Mouse (Mus musculus) lung, embryonic 16.5 days (tissue): ENCODE measurements around the gene Cnst. TPM values are rescaled to one million over a fixed set of nuclear protein-coding genes. Genes with fewer than 3 reads are reported as not detected.
A peak's percentile ranks its signal among the peaks of the same experiment; 100 is the strongest.
"Not testable (repeated sequence)": the region's sequence is repeated elsewhere in the genome, so short reads cannot be mapped to it uniquely, and the experiment has no call there.

Experiments
- ATAC-seq: fragments of 200-750 bp; cut with Nextera tagmentation; 2 replicates; pipeline ENCODE4 v1.8.0; 2017; ENCODE audit warnings: low read depth, mild to moderate bottlenecking, moderate library complexity
- H3K27ac ChIP-seq: fragments of 300-500 bp; sonication (generic); 2 replicates; pipeline ENCODE4 v1.5.1; 2014; ENCODE audit warnings: mild to moderate bottlenecking, control low read depth, low read length
- H3K27me3 ChIP-seq: fragments of 300-500 bp; sonication (generic); 2 replicates; pipeline ENCODE4 v1.6.1; 2014; ENCODE audit warnings: low read depth, low read length, mixed read lengths; ENCODE audit not compliant: control insufficient read depth, insufficient read depth
- H3K36me3 ChIP-seq: fragments of 300-500 bp; sonication (generic); 2 replicates; pipeline ENCODE4 v1.6.1; 2014; ENCODE audit warnings: low read length; ENCODE audit not compliant: control insufficient read depth, insufficient read depth
- H3K4me1 ChIP-seq: fragments of 300-500 bp; sonication (generic); replicated peaks from 2 replicates; pipeline ENCODE4 v1.6.1; 2014; ENCODE audit warnings: low read length, mixed read lengths; ENCODE audit not compliant: control insufficient read depth, insufficient read depth
- H3K4me2 ChIP-seq: fragments of 300-500 bp; sonication (generic); 2 replicates; pipeline ENCODE4 v1.6.1; 2014; ENCODE audit warnings: low read depth, low read length, control low read depth
- H3K4me3 ChIP-seq: fragments of 300-500 bp; sonication (generic); 2 replicates; pipeline ENCODE4 v1.5.1; 2014; ENCODE audit warnings: mild to moderate bottlenecking, low read length, control low read depth
- H3K9ac ChIP-seq: fragments of 300-500 bp; sonication (generic); 2 replicates; pipeline ENCODE4 v1.6.1; 2014; ENCODE audit warnings: low read length, control low read depth
- H3K9me3 ChIP-seq: fragments of 300-500 bp; sonication (generic); 2 replicates; pipeline ENCODE4 v1.6.1; 2016; ENCODE audit warnings: low read length; ENCODE audit not compliant: control insufficient read depth
- WGBS: fragments of 180-500 bp; shearing (Covaris S2); extraction: QIAGEN DNeasy Blood & Tissue Kit; methylation state at CpG from one replicate; pipeline ENCODE4 v1.1.7; 2014; 5-methylcytosine and 5-hydroxymethylcytosine counted together
- polyA plus RNA-seq: library from polyadenylated mRNA; unstranded; fragments of >200 nt; fragmentation: Nextera tagmentation; extraction: Ambion mirVana; gene quantifications from 2 replicates; pipeline ENCODE4 v1.2.1, GENCODE M21; 2015

Gene Cnst
- polyA plus RNA-seq, 1 experiment from 2014 or later, result 18.0 TPM

DNA sequence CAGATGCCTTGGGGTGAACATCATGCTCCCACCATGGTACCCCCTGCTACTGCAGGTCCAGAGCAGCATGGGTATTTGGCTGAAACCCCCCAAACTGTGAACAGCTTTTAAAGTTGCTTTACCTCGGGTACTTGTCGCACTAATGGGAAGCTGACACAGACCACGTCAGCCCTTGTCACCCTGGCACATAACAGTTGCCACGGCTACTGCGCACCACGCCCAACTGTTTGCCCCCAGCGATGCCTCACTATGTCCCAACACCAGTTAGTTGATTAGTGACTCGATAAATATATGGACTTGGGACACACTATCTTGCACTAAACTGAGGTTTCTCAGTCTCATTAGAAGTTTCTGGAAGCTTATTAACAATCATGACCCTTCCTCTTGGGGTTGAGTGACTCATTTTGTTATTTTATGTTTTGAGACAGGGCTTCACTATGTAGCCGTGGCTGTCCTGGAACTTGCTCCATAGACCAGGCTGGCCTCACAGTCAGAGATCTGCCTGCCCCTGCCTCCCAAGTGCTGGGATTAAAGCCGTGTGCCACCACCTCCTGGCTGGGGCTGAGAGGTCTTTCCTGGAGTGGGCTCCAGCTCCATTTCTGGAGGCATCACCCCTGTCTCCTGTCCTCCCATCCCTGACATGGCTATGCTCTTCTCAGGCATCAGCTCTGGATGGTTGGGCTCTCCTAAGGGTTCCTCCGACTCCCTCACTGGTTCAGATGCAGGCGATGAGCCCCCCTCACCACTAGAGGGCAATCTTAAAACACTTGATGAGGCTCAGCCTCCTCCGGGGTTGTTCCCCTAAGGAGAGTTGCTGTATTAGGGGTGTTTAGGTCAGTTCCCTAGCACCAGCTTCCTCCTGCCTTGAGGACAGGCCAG, 99.2 kb downstream of the Cnst start:
- H3K36me3 ChIP-seq, result no peaks in the 10 kb centered on the region
- ATAC-seq, result peak; percentile 77
- no peaks in the 10 kb centered on the region for H3K27me3 ChIP-seq
- peak overlapping the region; percentile 46 for H3K4me2 ChIP-seq
- H3K9ac ChIP-seq, result peak overlapping the region; percentile 51
- H3K4me3 ChIP-seq, result no peak overlapping the region
- WGBS, result 60% methylated on average over 13 of the region's 13 CpGs
- 0 out of 2 replicates have a peak, but pooled peaks cover 5% of the 10 kb centered on the region for H3K4me1 ChIP-seq
- no peak overlapping the region for H3K27ac ChIP-seq
- no peaks in the 10 kb centered on the region for H3K9me3 ChIP-seq

DNA sequence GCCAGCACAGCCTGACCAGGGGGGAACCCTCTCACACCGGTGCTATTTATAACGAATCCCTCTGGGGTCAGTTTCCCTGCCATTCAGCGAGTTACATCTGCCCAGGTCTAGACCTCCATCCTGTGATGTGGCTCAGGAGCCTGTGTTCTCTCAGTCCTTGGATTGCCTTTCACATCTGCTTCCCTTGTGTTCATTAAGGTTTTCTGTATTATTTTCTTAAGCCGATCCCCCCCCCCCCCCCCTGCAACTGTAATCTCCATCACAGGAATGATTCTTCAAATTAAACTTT, 99.8 kb downstream of the Cnst start:
- no peak for ATAC-seq
- 30% methylated on average over 4 of the region's 4 CpGs for WGBS
- no peaks in the 10 kb centered on the region for H3K36me3 ChIP-seq
- no peak overlapping the region for H3K4me3 ChIP-seq
- no peak overlapping the region for H3K27ac ChIP-seq
- H3K4me2 ChIP-seq, result peak overlapping the region; percentile 46
- H3K27me3 ChIP-seq, result no peaks in the 10 kb centered on the region
- H3K9ac ChIP-seq, result peak overlapping the region; percentile 51
- no peaks in the 10 kb centered on the region for H3K9me3 ChIP-seq
- 0 out of 2 replicates have a peak, but pooled peaks cover 5% of the 10 kb centered on the region for H3K4me1 ChIP-seq

DNA sequence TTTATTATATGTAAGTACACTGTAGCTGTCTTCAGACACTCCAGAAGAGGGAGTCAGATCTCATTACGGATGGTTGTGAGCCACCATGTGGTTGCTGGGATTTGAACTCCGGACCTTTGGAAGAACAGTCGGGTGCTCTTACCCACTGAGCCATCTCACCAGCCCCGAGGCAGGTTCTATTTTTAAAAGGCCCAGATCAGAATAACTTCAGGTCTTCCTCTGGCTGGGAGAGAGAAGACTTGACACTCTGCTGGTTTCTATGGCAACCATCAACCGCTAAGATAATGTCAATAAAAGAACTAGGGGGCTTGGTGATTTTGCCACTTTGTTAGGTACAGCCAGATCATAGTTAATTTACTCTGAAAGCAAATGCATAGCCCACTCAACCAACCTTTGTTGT, 102.5 kb downstream of the Cnst start:
- not testable (repeated sequence) for H3K4me3 ChIP-seq, H3K9me3 ChIP-seq, H3K27ac ChIP-seq, ATAC-seq, H3K9ac ChIP-seq, H3K36me3 ChIP-seq, H3K4me1 ChIP-seq, H3K27me3 ChIP-seq, H3K4me2 ChIP-seq
- WGBS, result 30% methylated on average over 3 of the region's 5 CpGs

DNA sequence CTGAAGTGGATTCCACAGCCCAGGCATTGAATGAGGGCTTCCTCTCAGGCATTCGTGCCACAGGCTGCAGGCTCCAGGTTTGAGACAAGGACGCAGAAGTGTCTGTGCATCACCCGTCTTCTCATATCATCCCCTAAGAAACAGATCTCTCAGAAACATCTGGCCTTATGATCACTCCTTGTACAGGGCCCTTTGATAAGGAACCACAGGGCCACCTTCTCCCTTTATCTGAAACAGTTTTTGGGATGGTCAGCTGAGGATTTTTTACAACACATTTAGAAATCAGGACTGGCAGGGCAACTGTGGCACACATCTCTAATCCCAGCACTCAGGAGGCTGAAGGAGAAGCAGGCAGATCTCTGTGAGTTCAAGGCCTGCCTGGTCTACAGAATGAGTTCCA, 103.2 kb downstream of the Cnst start:
- H3K9me3 ChIP-seq, result no peaks in the 10 kb centered on the region
- no peak overlapping the region for H3K4me2 ChIP-seq
- H3K9ac ChIP-seq, result no peak overlapping the region
- no peak overlapping the region for H3K4me3 ChIP-seq
- H3K4me1 ChIP-seq, result 0 out of 2 replicates have a peak, but pooled peaks cover 2% of the 10 kb centered on the region
- no peaks in the 10 kb centered on the region for H3K36me3 ChIP-seq
- H3K27me3 ChIP-seq, result no peaks in the 10 kb centered on the region
- no peak for ATAC-seq
- no peak overlapping the region for H3K27ac ChIP-seq
- WGBS, result 43% methylated on average over 3 of the region's 3 CpGs

DNA sequence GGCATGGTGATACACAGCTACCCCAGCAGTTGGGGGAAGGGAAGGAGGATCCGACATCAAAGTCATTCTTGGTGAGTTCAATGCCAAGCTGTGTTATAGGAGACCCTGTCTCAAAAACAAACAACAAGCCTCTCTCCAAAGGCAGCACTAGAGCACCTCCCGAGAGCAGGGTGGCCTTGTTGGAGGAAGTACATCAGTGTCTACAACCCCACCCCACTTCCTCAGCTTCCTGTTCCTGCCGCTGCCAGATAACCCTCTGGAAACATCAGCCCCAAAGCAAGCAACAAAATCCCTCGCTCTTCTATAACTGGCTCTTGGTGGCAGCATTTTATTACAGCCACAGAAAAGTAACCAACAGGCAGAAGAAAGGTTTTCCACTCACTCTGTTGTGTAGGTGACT, 104.1 kb downstream of the Cnst start:
- no peak overlapping the region for H3K27ac ChIP-seq
- ATAC-seq, result 0 out of 2 replicates have a peak, but pooled peaks have one; percentile 26
- 51% methylated on average over 4 of the region's 4 CpGs for WGBS
- no peak overlapping the region for H3K9ac ChIP-seq
- no peaks in the 10 kb centered on the region for H3K9me3 ChIP-seq
- H3K4me3 ChIP-seq, result no peak overlapping the region
- H3K4me2 ChIP-seq, result no peak overlapping the region
- H3K36me3 ChIP-seq, result no peaks in the 10 kb centered on the region
- H3K4me1 ChIP-seq, result 0 out of 2 replicates have a peak, but pooled peaks cover 2% of the 10 kb centered on the region
- H3K27me3 ChIP-seq, result no peaks in the 10 kb centered on the region

DNA sequence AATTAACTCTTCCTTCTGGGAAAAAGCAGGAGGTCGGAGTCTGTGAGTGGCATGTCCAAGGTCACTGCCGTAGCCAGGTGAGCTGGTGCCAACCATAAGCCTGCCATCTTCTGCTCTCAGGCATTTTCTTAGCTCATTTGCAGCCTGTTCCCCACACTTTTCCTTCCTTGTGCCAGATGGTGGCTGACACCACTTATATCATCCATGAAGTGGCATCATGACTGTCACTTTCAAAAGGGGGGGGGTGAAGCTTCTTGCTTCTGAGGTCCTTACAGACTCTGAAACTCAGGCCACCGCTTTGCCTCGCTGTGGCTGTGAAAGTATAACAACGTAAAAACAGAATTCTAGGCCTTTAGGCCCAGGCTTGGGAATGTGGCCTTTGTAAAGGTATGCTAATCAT, 105.1 kb downstream of the Cnst start:
- H3K4me1 ChIP-seq, result 0 out of 2 replicates have a peak, but pooled peaks cover 2% of the 10 kb centered on the region
- no peaks in the 10 kb centered on the region for H3K9me3 ChIP-seq
- WGBS, result 79% methylated on average over 5 of the region's 5 CpGs
- H3K27me3 ChIP-seq, result no peaks in the 10 kb centered on the region
- no peak overlapping the region for H3K9ac ChIP-seq
- ATAC-seq, result no peak
- no peak overlapping the region for H3K27ac ChIP-seq
- H3K4me2 ChIP-seq, result no peak overlapping the region
- H3K36me3 ChIP-seq, result no peaks in the 10 kb centered on the region
- H3K4me3 ChIP-seq, result no peak overlapping the region

DNA sequence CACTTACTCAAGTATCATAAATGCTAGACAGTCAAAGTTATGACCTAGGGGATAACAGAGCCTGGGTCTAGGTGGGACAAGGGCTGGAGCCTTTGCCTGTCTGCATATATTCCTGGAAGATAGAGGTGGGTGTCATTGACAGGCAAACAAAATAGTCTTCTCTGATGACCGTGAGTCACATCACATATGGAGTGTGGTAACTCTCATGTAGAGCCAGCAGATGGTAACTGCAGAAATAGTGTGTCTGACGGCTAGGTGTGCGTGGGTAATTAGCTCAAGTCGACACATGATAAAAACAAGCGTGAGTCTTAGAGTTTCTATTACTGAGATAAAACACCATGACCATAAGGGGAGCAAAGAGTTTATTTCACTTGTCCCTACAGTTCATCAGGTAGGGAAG, 116.9 kb downstream of the Cnst start:
- no peak for ATAC-seq
- H3K4me3 ChIP-seq, result no peak overlapping the region
- no peak overlapping the region for H3K27ac ChIP-seq
- H3K9ac ChIP-seq, result no peak overlapping the region
- H3K4me1 ChIP-seq, result no peaks in the 10 kb centered on the region
- WGBS, result 82% methylated on average over 5 of the region's 5 CpGs
- no peak overlapping the region for H3K4me2 ChIP-seq
- no peaks in the 10 kb centered on the region for H3K36me3 ChIP-seq
- no peaks in the 10 kb centered on the region for H3K9me3 ChIP-seq
- no peaks in the 10 kb centered on the region for H3K27me3 ChIP-seq

DNA sequence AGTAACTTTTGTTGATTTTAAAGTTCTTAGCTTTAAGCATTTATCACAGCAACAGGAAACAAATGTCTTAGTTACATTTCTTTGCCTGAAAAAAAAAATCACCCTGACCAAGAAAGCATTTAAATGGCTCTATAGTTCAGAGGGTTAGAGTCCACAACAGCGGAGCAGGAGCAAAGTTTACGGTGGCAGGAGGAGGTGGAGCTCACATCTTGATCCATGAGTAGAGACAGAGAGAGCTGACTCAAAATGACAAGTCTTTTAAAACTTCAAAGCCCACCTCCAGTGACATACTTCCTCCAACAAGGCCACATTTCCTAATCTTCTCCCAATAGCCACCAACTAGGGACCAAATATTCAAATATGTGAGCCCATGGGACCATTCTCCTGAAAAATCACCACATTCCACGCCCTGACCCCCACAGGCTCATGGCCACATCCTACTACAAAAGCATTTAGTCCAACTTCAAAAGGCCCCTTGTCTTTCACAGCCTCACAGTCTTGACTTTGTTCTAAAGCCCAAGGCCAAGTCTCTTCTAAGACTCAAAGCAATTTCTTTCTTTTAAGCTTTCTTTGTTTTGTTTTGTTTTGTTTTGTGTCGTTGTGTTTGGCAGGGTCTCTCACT, 118.2 kb downstream of the Cnst start:
- WGBS, result 57% methylated on average over 4 of the region's 4 CpGs
- Histone ChIP-seq H3K4me3 (no peak overlapping the region), H3K36me3 (no peaks in the 10 kb centered on the region), H3K27ac (no peak overlapping the region), H3K27me3 (no peaks in the 10 kb centered on the region), H3K4me2 (no peak overlapping the region), H3K4me1 (peaks cover 4% of the 10 kb centered on the region), H3K9me3 (no peaks in the 10 kb centered on the region), H3K9ac (no peak overlapping the region)
- no peak for ATAC-seq

DNA sequence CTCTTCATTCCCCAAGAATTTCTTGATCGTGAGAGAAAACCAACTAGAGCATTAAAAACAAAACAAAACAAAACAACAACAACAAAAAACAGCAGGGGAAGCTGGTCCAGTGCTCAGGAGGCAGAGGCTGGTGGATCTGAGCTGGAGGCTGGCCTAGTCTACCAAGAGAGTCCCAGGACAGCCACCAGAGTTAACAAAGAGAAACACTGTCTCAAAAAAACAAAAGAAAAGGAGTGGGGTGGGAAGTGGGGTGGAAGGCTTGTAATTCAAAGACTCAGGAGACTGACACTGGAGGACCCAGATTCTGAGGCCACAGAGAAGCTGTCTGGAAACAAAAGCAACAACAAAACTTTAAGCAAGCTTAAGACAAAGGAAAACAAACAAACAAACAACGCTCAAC, 120.8 kb downstream of the Cnst start:
- Histone ChIP-seq H3K9ac (no peak overlapping the region; the same call in 1 of the 2 replicates), H3K4me2 (no peak overlapping the region), H3K4me1 (peaks cover 4% of the 10 kb centered on the region), H3K36me3 (no peaks in the 10 kb centered on the region), H3K27me3 (no peaks in the 10 kb centered on the region), H3K9me3 (no peaks in the 10 kb centered on the region), H3K4me3 (no peak overlapping the region), H3K27ac (no peak overlapping the region)
- 64% methylated on average over 2 of the region's 2 CpGs for WGBS
- ATAC-seq, result no peak
